Mouse (Mus musculus) cerebellum, adult 2 months (tissue): ENCODE measurements around the gene Cfap54.

Experiments used
- CTCF ChIP-seq: fragments of 200-500 bp; IDR thresholded peaks from 2 replicates; pipeline ENCODE4 v1.5.1; 2011; ENCODE audit warnings: low read depth, mild to moderate bottlenecking, control low read depth, low read length, moderate library complexity, borderline replicate concordance; ENCODE audit not compliant: insufficient read depth
- POLR2A ChIP-seq: fragments of 200-500 bp; IDR thresholded peaks from 2 replicates; pipeline ENCODE4 v1.6.1; 2011; ENCODE audit warnings: low read length, control low read depth, borderline replicate concordance; ENCODE audit not compliant: insufficient read depth

GRCm38 (mm10) chr10:93114782-93115181 lies 33.4 kb upstream of the Cfap54 start:
- TF ChIP-seq CTCF (no peak), POLR2A (no peak)
